Mouse (Mus musculus): Measurements from ENCODE around the gene Gm20532.

Gene Gm20532

DNA sequence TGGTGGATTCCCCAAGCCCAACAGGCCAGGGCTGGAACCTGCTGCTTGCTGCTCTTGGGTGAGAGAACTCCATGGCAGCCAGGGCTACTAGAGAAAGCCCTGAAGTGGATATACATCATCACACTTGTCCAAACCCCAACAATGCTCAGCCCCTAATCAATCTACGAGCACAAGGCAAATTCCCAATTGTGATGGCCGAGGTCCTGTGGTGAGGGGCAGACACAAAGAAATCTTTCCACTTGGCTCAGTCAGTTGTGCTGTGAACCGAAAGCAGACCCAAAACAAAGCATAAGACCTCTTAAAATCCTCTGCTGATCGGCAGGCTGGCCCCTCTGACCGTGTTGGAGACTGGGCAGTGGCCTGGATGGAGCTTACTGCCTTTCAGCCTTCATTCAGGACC lies 11.6 kb upstream of the Gm20532 start:
- DNase-seq: no peak

DNA sequence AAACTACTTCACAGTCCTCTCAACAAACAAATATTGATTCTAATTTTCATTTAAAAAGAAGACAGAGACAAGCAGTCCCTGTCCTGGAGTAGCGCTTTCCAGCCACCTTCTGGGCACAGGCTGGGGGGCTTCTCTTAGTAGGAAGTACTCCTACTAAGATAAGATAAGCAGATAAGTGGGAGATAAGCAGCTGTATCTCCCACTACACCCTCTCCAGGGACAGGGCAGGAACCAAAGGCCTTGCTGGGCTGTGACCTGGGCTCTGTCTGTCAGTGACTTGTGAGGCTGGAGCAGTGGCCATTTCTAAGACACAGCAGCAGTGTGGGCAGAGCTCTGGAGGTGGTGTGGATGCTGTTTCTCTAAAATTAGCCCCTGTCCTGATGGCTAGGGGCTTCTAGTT lies 11.1 kb upstream of the Gm20532 start:
- no peak for DNase-seq

DNA sequence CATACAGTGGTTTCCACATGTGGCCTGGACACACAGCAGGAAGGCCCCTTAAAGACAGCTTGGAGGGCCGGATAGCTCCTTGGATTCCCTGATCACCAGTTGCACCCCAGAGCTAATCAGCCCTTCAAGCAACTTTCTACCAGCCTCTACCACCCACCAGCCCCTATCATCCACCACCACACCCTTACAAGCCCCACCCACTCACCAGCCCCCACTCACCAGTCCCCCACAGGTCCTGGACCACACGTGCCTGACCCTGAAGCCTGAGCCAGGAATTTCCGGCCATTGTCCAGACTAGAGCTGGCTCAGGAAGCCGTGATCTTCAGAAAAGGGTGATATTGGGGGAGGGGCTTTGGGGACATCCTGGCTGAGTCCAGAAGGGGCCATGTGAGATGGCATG lies 10.6 kb upstream of the Gm20532 start:
- no peak for DNase-seq

DNA sequence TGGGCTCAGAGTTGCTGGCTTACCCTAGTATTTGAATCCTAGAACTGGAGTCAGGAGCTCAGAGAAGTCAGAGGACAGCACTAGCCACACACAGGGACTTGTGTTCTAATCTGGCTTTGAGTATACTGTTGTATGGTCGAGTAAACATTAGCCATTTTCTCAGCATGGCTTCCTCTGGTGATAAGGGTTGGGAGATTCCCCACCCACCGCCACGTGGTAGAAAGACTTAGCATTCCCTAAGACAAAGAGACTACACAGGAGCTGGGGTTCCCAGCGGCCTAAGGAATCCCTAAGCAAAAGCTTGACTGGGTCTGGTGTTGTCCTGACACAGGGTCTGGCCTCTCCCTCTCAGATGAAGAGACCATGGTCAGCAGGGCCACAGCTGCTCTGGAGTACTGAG lies 10.0 kb upstream of the Gm20532 start:
- DNase-seq: no peak

DNA sequence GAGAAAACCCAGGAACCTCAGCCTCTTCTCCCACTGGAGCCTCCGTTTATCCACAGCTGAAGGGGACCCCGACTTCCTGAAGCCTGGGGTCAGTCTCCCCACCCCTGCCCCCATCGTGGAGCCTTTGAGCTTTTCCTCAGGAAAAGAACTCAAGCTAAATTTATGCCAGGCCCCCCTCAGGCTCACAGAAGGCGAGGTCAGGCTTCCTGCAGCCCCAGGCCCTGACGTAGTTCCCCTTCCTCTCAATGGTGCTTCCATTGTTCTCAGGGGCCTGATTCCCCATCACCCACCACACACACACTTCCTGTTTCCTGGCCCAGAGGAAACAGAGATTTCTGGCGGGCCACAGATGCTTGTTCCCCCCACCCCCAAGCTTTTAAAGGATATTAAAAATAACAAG lies 8.1 kb upstream of the Gm20532 start:
- DNase-seq: peak in 1 of 2 experiments; percentile 28

DNA sequence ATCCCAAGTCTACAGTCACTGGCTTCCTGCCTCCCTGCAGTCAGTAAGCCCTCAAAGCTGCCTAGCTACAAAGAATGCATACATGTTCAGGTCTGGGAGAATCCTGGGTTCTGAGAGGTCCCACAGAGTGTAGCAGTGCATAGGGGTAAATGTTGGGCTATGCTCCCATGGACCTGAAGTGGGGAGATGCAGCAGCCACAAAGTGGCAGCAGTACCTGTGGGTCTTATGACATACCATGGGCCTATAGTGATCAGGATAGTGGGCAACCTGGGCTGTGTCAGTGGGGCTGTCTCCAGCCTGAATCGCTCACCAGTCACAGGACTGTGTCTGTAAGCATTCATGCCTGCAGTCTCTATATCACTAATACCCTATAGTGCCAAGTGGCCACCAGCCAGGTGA lies 6.7 kb upstream of the Gm20532 start, which contains the start of gene Egfl7:
Gene Egfl7, plus strand, starts transcription at position 301 of the 400 bp plus-strand sequence.
- DNase-seq: no peak

DNA sequence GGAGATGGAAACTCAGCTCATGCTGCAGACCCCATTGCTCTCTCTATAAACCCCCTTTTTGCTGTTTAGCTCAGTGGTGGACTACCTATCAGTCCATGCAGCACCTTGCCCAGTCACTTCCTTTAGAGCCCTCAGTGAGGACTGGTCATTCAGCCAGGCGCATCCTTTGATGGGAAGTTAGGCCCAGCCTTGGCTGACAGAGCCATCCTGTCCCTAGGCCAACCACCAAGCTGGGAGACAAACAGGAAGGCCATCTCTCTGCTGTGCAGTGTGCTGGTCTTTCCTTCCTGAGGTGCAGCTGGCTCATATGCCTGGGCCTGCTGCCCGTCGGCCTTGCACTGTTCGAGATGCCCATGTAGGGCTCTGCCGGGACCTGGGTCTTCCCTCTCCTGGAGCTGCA lies 5.7 kb upstream of the Gm20532 start:
- DNase-seq: no peak

DNA sequence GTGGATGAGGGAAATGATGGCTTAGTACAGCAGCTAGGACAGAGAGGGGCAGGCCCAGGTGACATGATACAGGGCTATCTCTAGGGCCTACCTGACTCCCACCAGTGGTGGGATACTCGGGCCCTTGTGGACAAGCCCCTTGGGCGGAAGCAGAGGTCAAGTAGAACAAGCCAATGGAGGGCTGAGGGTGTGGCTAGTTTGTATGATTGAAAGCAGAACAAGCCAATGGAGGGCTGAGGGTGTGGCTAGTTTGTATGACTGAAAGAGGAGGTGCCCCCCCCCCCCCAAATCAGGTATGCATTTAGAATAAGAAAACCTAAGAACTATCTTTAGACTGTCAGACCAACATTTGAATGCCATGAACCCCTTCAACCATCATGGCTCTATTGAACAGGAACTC lies 4.2 kb upstream of the Gm20532 start:
- peak in 1 of 2 experiments; percentile 23 for DNase-seq

DNA sequence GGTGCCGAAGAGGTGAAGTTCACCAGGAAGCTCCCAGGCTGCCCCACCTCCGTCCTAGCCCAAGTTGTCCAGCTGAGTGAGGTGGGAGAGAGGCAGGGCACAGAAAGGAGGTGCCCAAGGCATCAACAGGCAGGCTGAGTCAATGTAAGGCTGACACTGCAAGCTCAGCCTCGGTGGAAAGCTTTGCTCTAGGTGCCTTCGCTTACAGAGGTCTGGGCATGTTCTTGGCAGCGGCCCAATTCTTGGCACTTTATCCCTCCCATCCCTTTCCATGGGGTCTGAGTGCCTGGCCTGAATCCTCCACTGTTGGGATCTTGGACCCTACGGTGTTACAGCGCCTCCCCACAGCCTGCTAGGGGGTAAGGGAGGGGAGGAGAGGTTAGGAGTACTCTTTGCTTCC lies 3.7 kb upstream of the Gm20532 start:
- no peak for DNase-seq

DNA sequence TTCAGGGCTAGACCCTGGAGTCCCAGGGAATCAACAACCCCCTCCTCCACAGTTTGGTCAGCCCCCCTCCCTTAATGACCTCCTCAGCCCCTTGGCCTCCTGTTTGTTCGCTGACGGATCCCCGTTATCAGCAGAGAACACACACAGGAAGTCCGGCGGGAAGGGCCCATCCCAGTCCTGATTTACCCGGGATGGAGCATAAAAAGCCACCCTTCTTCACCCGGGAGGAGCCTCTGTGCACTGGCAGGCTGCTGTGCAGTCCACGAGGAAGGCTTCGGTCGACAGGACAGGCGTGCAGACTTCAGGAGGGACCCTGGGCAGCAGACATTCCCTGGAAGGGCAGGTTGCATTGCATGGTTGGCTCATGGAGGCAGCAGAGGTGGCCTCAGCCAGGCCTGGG lies 2.8 kb upstream of the Gm20532 start:
- no peak for DNase-seq

DNA sequence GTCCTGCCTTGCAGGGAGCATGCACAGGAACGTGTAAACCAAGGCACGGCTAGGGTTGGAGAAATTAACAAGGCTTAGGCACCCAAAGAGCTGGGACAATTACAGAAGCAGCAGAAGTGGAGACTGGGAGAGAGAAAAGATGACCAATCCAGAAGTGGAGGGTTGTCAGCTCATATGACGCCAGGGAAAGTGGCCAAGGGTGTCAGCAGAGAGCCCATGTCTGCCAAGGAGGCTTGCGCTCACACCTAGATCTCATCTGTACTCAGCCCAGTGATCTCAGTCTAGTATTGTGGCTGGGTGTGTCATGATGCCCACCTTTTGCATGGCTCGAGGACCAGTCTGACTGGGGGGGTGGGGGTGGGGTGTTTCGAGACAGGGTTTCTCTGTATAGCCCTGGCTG lies 726 bp upstream of the Gm20532 start:
- no peak for DNase-seq

DNA sequence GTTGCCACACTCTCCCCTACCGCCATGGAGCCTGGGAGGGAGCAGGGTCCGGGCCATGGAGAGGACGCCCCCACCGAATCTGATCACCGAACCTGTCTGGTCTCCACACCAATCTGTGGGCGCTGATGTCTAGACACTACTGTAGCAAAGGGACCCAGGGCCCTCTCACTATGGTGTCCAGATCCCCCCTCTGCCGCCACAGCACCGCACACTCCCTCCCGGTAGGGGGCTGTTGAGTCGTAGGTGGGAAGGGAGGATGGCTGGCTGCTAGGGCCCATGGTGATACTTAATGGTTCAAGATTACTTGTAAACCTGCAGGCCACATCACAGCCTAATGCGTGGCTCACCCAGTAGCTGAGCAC lies 586 bp downstream of the Gm20532 start:
- DNase-seq: peak; percentile 48 to 51

DNA sequence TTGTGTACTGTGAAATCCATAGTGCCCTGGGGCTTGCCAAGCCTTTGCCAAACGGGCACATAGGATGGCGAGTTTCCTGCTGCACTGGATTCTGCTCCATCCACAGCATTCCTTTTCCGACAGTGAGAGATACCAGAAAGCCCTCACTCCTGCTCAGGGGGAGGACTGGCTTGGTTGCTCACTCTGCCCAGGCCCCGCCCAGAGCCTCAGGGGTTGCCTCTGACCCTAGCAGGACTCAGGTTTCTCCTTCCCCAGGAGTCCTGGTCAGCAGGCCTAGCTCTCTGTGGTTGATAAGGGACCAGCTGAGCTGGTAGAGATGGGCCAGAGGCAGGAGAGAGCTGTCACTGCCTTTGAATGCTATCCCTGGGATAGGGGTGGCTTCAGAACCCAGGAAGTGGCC lies 2.1 kb downstream of the Gm20532 start:
- no peak for DNase-seq

DNA sequence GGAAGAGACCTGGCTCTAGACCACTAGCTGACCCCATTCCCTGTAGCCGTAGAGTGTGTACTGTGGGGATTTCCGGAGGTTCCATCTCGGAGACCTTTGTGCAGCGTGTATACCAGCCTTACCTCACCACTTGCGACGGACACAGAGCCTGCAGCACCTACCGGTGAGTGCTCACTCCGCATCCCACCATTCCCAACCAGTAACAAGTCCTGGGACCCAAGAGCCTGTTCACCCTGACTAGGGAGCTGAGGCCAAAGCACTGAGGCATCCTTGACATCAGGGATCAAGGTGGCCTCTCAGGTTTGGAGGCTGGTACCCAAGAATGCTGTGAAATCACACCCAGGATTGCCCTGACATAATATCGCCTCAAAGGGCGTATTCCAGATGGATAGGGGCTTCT lies 2.8 kb downstream of the Gm20532 start:
- no peak for DNase-seq

DNA sequence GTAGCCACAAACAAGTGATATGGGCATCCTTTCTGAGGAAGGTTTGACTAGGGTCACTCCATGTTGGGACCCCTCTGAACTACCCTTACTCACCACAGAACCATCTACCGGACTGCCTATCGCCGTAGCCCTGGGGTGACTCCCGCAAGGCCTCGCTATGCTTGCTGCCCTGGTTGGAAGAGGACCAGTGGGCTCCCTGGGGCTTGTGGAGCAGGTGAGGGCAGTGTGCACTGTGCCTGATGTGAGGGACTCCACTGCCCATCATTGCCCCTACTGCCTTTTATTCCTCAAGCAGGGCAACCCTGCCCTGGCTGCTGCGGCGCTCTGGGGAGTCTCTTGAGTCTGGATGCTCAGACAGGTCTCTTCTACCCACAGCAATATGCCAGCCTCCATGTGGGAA lies 3.8 kb downstream of the Gm20532 start:
- DNase-seq: no peak

DNA sequence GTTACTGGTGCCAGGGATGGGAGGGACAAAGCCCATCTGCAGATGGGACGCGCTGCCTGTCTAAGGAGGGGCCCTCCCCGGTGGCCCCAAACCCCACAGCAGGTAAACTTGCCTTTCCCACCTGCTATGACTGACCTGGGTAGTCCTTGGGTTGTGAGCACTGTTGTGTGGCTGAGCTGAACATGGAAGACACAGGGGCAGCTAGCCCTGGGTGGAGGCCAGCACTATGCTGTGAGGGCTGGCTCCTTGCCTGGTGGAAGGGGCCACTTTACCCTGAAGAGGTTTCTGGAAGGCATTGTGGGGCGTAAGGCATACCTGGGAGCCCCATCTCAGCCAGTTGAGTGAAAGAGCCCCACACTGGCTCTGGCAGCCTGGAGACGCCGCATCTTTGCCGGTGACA lies 4.5 kb downstream of the Gm20532 start:
- DNase-seq: no peak

DNA sequence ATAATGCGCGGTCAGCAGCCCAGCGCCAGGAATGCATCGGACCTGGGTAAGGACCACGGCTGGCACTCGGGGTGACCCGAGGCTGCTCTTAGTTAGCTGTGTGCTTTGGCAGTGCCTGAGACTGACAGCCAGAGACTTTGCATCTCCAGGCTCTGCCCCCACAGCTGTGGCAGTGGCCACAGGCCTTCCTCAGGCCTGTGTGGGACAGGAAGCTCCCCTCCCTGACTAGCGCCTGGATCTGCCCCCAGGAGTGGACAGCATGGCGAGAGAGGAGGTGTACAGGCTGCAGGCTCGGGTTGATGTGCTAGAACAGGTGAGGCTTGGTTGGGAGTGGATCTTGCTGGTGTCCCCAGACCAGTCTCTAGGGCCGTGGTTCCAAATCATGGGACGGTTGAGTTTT lies 5.0 kb downstream of the Gm20532 start:
- DNase-seq: no peak

DNA sequence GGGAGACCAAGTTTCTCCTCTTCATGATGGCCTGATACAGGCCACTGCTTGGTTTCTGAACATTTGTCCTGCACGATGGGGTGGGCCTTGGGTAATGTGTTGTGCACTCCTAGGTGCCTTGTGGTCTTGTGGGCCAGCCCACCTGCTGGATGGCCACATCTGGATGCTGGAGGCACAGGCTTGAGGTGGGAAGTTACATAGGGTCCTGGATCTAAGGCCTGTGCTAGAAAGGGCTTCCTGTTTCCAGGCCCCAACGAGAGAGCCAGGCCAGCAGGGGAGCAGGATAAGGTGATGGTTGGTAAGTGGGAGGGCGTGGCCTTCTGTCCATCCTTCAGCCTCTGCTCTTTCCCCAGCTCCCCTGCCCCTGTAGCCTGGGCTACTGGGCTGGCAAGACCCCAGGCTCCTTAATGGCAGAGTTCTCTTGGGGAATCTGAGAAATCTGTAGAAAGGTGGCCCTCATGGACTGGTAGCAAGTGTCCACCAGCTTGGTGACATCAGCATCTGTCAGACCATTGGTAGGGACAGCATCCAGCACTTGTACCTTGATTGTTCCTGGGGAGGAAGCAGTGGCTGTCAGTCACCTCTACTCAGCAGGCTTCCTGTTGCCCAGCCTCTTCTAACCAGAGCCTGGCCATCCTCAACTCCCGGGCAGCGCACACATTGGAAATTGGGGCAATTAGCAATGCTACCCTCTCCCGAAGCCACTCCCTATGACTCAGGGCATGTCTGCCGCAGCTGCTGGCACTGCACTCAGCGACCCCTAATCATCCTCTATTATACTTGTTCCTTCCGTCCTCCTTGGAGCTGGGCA lies 7.0 kb downstream of the Gm20532 start:
- DNase-seq: no peak

DNA sequence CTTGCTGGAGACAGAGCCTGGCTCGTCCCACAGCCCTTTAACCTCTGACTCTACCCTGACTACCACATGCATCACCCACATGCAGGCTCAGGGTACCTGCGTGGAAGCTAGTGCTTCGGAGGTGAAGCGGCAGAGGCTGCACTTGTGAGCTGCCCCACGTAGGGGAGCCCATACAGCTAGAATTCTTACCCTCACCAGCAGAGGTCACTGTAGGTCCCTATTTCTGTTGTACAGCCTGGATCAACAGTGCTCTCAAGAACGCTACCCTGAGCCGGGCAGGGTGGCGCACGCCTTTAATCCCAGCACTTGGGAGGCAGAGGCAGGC lies 7.5 kb downstream of the Gm20532 start:
- peak; percentile 79 to 83 for DNase-seq

DNA sequence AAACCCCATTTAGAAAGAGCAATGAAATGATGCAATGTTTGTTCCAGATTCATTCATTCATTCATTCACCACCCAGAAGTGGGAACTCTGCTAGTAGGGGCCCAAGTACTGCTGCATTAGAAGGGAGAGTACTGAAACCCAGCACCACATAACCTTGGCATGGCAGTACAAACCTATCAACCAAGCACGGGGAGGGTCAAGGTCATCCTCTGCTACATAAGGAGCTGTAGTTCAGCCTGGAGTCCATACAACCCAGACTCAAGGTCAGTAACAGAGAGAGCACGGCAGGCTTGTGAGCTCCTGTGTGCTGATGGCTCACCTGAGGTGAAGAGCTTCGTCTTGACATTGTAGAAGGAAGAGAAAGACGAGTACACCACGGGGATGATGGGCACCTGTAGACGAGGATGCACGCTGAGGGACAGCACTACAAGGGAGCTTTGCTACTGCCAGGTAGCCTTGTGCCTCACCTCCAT lies 8.1 kb downstream of the Gm20532 start:
- DNase-seq: no peak

DNA sequence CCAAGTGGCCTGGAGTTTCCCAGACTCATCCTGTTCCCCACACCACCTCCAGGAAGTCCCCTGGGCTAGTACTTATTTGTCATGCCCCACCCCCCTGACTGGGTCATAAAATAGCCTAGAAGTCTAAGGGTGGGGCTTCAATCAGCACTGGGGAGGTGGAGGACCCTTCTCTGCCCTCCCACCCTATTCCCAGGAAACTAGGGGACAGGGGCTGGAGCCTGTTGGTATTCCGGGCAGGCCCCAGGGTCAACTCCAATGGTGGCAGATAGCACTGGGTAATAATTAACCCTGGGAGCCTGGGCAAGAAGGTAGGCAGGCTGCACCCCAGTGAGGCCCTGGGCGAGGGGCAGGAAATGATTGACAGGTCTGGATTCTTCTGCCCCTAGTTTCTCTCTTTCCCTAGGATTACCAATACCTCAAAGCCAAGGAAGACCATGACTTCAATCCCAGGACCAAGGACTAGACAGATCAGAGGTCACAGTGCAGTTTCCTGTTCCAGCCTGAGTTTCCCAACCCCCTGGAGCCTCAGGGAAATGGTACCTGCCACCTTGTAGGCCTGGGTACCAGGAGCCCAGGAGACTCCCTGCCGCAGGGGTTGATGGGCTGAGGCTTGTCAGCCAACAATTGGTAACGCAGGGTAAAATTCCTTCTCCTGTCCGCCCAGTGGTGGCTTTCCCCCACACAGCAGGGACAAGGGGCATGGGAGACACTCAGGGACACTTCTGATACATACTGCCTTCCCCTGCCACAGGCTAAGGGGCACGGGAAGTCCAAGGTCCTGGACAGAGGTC lies 8.7 kb downstream of the Gm20532 start:
- no peak for DNase-seq

DNA sequence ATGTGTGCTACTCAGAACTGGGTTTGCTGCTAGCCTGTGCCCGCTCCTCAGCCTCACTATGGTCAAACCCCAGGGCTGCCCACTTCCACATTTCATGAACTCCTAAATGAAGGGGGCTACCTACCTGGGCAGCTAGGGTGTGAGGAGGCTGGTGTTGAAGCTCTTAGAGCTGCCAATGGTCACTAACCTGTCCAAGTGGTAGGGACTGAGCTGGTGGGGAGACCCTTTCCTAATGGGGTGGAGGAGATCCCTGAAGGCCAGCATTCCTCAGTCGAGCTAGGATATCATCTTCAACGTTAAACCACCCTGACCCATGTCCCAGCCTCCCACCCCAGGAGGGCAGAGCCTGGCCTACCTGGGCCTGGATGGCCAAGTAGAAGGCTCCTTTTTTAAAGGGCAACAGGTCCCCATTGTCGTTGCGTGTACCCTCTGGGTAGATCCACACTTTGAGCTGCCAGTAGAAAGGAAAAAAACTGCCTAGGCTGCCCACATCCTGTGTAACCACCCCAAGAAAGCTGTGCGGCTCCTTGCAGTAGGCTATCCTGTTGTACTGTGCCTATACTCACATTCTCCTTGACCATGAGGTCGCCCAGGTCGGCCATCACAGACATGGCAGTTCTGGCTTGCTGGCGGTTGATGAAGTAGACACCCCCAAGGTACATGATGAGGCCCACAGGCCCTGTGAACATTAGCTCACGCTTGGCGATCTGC lies 9.4 kb downstream of the Gm20532 start:
- DNase-seq: no peak

DNA sequence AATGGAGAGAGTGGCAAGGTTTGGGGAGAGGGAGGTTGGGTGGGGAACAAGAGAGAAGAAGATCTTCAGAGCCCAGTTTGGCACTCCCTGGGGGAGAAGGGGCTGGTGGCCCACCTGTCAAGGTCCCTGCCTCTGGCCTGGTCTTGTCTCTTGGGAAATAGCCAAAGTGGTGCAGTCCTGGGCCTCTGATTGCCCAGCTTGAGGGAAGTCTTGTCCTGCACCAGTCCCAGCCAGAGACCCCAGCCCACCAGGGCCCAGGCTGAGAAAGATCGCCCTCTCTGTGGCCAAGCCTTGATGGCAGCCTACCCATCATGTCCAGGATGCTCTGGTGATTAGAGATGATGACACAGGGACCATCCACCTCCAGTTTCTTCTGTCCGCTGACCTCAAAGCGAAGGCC lies 10.5 kb downstream of the Gm20532 start:
- DNase-seq: no peak

DNA sequence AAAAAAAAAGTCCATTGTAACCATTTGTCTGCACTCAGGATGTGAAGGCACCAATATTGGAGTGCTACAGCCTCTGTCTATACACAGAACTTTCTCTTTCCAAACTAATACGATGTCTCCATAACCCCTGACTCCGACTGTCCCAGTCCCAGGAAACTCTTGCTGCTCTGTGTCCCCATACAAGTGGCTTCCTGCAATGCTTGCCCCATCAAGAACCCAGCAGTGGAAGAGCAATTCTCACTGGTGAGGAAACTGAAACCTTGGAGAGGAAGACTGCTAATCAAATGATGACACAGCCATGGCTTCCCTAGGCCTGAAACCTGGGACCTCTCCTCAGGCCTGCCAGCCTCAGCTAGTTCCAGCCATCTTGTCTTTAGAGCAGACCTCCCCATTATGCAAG lies 11.4 kb downstream of the Gm20532 start:
- DNase-seq: no peak
